Mouse (Mus musculus): ENCODE measurements around the gene 1190002N15Rik. TPM values are rescaled to one million over a fixed set of nuclear protein-coding genes. Genes with fewer than 3 reads are reported as not detected.

1190002N15Rik gene
- polyA plus RNA-seq, 1 experiment from 2014 or later = 6.0 TPM

- no peak overlapping the region for H3K4me3 ChIP-seq (replicated peaks; ENCODE audit: low read length)
- no peaks in the 10 kb centered on the region for H3K36me3 ChIP-seq (ENCODE audit: control insufficient read depth, insufficient read depth, low read length)
- no peaks in the 10 kb centered on the region for H3K9me3 ChIP-seq (replicated peaks; ENCODE audit: control insufficient read depth, low read length)
- H3K4me2 ChIP-seq (ENCODE audit: low read depth, low read length) = peak overlapping the region; percentile 64
- H3K27ac ChIP-seq (ENCODE audit: low read length) = no peak overlapping the region
- ATAC-seq (ENCODE audit: insufficient read depth, low FRiP score) = no peak
- peaks cover 17% of the 10 kb centered on the region for H3K4me1 ChIP-seq (ENCODE audit: control insufficient read depth, insufficient read depth, low read length)
- no peaks in the 10 kb centered on the region for H3K27me3 ChIP-seq (ENCODE audit: control insufficient read depth, insufficient read depth, low read length)
- H3K9ac ChIP-seq (ENCODE audit: low read length) = no peak overlapping the region
These were observed 3.1 kb downstream of the 1190002N15Rik start for GRCm38 (mm10) chr9:94534795-94535194.

DNA sequence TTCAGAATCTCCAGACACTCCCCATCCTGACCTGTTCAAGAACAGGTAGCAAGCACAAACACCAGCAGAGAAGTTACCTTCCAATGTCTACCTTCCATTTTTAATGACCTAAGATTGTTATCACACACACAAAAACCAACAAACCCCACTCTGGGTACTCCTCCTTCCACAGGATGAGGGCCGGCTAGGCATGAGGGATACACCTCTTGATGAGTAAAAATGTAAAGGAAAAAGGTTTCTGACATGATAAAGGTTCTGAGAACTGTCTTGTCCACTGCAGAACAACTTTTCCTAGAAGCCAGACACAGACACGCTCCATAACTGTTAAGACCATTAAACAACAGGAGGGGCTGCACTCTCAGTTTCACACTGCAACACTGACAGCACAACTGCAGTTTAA is 3.7 kb downstream of the 1190002N15Rik start:
- Histone ChIP-seq H3K27ac (ENCODE audit: low read length) (no peak overlapping the region), H3K4me1 (ENCODE audit: control insufficient read depth, insufficient read depth, low read length) (peaks cover 13% of the 10 kb centered on the region), H3K9me3 (replicated peaks; ENCODE audit: control insufficient read depth, low read length) (no peaks in the 10 kb centered on the region), H3K4me2 (ENCODE audit: low read depth, low read length) (peak overlapping the region; percentile 31), H3K9ac (ENCODE audit: low read length) (no peak overlapping the region), H3K27me3 (ENCODE audit: control insufficient read depth, insufficient read depth, low read length) (no peaks in the 10 kb centered on the region), H3K4me3 (replicated peaks; ENCODE audit: low read length) (peak overlapping the region; percentile 2), H3K36me3 (ENCODE audit: control insufficient read depth, insufficient read depth, low read length) (no peaks in the 10 kb centered on the region)
- ATAC-seq (ENCODE audit: insufficient read depth, low FRiP score) = no peak
- 67% methylated on average over 2 of the region's 2 CpGs for WGBS

GRCm38 (mm10) chr9:94533641-94534040 is 4.2 kb downstream of the 1190002N15Rik start:
- ATAC-seq (ENCODE audit: insufficient read depth, low FRiP score) = no peak
- WGBS = 44% methylated on average over 4 of the region's 4 CpGs

DNA sequence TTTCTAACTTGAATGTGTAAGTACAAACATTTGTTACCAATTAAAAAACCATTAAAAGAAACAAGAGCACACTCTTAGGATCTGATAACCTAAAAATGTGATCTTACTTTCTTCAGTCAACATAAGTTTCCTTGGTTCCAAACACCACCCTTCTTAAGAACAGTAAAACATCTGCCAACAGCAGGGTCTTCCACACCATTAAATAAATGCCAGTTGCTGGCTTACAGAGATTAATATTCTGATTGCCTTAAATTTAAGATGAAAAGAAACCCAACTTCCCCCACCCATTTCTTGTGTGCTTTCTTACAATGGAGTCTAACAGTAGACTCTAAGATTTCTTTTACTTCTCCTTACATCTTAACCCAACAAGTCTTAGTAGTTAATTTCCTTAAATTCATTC is 7.9 kb downstream of the 1190002N15Rik start:
- no peak overlapping the region for H3K4me2 ChIP-seq (ENCODE audit: low read depth, low read length)
- no peaks in the 10 kb centered on the region for H3K9me3 ChIP-seq (replicated peaks; ENCODE audit: control insufficient read depth, low read length)
- no peak overlapping the region for H3K9ac ChIP-seq (ENCODE audit: low read length)
- no peak overlapping the region for H3K27ac ChIP-seq (ENCODE audit: low read length)
- peaks cover 14% of the 10 kb centered on the region for H3K4me1 ChIP-seq (ENCODE audit: control insufficient read depth, insufficient read depth, low read length)
- no peak for ATAC-seq (ENCODE audit: insufficient read depth, low FRiP score)
- no peak overlapping the region for H3K4me3 ChIP-seq (replicated peaks; ENCODE audit: low read length)
- no peaks in the 10 kb centered on the region for H3K36me3 ChIP-seq (ENCODE audit: control insufficient read depth, insufficient read depth, low read length)
- no peaks in the 10 kb centered on the region for H3K27me3 ChIP-seq (ENCODE audit: control insufficient read depth, insufficient read depth, low read length)

More at GRCm38 (mm10) chr9:94533641-94534040, 4.2 kb downstream of the 1190002N15Rik start:
- no peaks in the 10 kb centered on the region for H3K9me3 ChIP-seq (replicated peaks; ENCODE audit: control insufficient read depth, low read length)
- H3K9ac ChIP-seq (ENCODE audit: low read length) = no peak overlapping the region
- peak overlapping the region; percentile 31 for H3K4me2 ChIP-seq (ENCODE audit: low read depth, low read length)
- H3K36me3 ChIP-seq (ENCODE audit: control insufficient read depth, insufficient read depth, low read length) = no peaks in the 10 kb centered on the region
- peaks cover 11% of the 10 kb centered on the region for H3K4me1 ChIP-seq (ENCODE audit: control insufficient read depth, insufficient read depth, low read length)
- no peaks in the 10 kb centered on the region for H3K27me3 ChIP-seq (ENCODE audit: control insufficient read depth, insufficient read depth, low read length)
- no peak overlapping the region for H3K4me3 ChIP-seq (replicated peaks; ENCODE audit: low read length)
- H3K27ac ChIP-seq (ENCODE audit: low read length) = no peak overlapping the region

DNA sequence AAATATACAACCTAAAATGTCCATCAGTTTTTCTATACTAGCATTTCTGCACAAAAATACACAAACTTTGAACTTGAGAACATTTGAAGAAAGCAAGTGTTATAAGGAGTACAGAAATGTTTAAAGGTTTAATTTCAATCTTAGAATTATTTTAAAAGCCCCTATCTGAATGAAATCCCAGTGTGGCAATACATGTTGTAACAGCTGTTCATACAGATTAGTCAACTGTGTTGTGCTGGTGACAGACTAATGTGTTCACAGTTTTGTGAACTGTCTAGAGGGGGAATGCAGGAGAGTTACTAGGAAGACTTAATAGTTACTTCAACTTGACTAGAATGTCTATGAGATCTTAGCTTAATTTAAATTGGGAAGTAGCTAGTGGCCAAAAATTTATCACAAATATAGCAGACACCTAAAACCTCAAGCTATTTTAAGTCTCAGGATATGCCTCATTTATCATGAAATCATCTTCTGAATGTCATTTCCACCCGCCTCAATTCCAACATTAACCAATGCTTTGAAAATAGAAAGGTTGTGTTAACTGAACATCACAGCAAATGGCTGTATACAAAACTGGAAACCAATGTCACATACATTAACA is 8.6 kb downstream of the 1190002N15Rik start:
- 69% methylated on average over 1 of the region's 1 CpGs for WGBS
- Histone ChIP-seq H3K4me2 (ENCODE audit: low read depth, low read length) (no peak overlapping the region), H3K9ac (ENCODE audit: low read length) (no peak overlapping the region), H3K4me1 (ENCODE audit: control insufficient read depth, insufficient read depth, low read length) (peaks cover 11% of the 10 kb centered on the region), H3K27me3 (ENCODE audit: control insufficient read depth, insufficient read depth, low read length) (no peaks in the 10 kb centered on the region), H3K36me3 (ENCODE audit: control insufficient read depth, insufficient read depth, low read length) (no peaks in the 10 kb centered on the region), H3K27ac (ENCODE audit: low read length) (no peak overlapping the region), H3K9me3 (replicated peaks; ENCODE audit: control insufficient read depth, low read length) (no peaks in the 10 kb centered on the region), H3K4me3 (replicated peaks; ENCODE audit: low read length) (no peak overlapping the region)
- ATAC-seq (ENCODE audit: insufficient read depth, low FRiP score) = no peak

DNA sequence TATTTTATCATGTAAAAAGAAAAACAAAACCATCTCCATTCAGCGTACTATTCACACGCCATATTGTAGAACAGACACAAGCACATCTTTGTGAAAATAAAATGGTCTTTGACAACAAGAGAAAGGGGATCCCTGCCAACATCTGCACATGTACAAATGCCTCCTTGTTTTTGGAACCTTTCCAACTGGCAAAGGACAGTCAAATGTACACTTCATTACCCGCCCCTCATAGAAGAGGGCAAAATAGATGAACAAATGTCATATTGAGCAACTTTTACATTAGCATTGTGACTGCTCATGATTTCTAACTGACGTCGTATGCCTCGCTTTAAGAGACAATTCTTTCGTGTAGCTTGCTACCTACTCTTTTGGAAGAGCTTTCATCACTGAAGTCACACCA is 11.4 kb downstream of the 1190002N15Rik start:
- no peaks in the 10 kb centered on the region for H3K27me3 ChIP-seq (ENCODE audit: control insufficient read depth, insufficient read depth, low read length)
- no peak overlapping the region for H3K4me2 ChIP-seq (ENCODE audit: low read depth, low read length)
- ATAC-seq (ENCODE audit: insufficient read depth, low FRiP score) = no peak
- H3K4me1 ChIP-seq (ENCODE audit: control insufficient read depth, insufficient read depth, low read length) = peaks cover 5% of the 10 kb centered on the region; the same call in 1 of the 2 replicates
- no peaks in the 10 kb centered on the region for H3K36me3 ChIP-seq (ENCODE audit: control insufficient read depth, insufficient read depth, low read length)
- 77% methylated on average over 7 of the region's 7 CpGs for WGBS
- H3K9me3 ChIP-seq (replicated peaks; ENCODE audit: control insufficient read depth, low read length) = no peaks in the 10 kb centered on the region
- no peak overlapping the region for H3K27ac ChIP-seq (ENCODE audit: low read length)
- H3K9ac ChIP-seq (ENCODE audit: low read length) = no peak overlapping the region
- H3K4me3 ChIP-seq (replicated peaks; ENCODE audit: low read length) = no peak overlapping the region

- no peak overlapping the region for H3K27ac ChIP-seq (ENCODE audit: low read length)
- 86% methylated on average over 8 of the region's 8 CpGs for WGBS
These were observed 25.6 kb downstream of the 1190002N15Rik start for GRCm38 (mm10) chr9:94512246-94512645.

DNA sequence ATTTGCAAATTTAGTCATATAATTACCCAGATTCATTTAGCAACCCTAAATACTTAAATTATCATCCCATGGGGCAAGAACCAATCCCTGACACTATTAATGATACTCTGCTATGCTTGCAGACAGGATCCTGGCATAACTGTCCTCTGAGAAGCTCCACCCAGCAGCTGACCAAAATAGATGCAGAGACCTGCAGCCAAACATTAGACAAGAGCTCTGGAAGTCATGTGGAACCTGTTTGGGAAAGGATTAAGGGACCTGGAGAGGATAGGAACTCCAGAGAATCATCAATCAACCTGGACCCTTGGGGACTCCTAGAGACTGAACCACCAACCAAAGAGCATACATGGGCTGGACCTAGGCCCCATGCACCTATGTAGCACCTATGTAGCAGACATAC is 26.7 kb downstream of the 1190002N15Rik start:
- Histone ChIP-seq H3K4me3 (replicated peaks; ENCODE audit: low read length) (no peak overlapping the region), H3K27me3 (ENCODE audit: control insufficient read depth, insufficient read depth, low read length) (no peaks in the 10 kb centered on the region), H3K27ac (ENCODE audit: low read length) (no peak overlapping the region), H3K9ac (ENCODE audit: low read length) (no peak overlapping the region), H3K4me2 (ENCODE audit: low read depth, low read length) (no peak overlapping the region), H3K4me1 (ENCODE audit: control insufficient read depth, insufficient read depth, low read length) (no peaks in the 10 kb centered on the region), H3K9me3 (replicated peaks; ENCODE audit: control insufficient read depth, low read length) (no peaks in the 10 kb centered on the region), H3K36me3 (ENCODE audit: control insufficient read depth, insufficient read depth, low read length) (no peaks in the 10 kb centered on the region)
- ATAC-seq (ENCODE audit: insufficient read depth, low FRiP score) = no peak

More at GRCm38 (mm10) chr9:94512246-94512645, 25.6 kb downstream of the 1190002N15Rik start:
- Histone ChIP-seq H3K4me2 (ENCODE audit: low read depth, low read length) (no peak overlapping the region), H3K27me3 (ENCODE audit: control insufficient read depth, insufficient read depth, low read length) (no peaks in the 10 kb centered on the region), H3K4me1 (ENCODE audit: control insufficient read depth, insufficient read depth, low read length) (no peaks in the 10 kb centered on the region), H3K9ac (ENCODE audit: low read length) (no peak overlapping the region), H3K9me3 (replicated peaks; ENCODE audit: control insufficient read depth, low read length) (no peaks in the 10 kb centered on the region), H3K4me3 (replicated peaks; ENCODE audit: low read length) (no peak overlapping the region), H3K36me3 (ENCODE audit: control insufficient read depth, insufficient read depth, low read length) (no peaks in the 10 kb centered on the region)
- no peak for ATAC-seq (ENCODE audit: insufficient read depth, low FRiP score)

GRCm38 (mm10) chr9:94506980-94507379 is 30.9 kb downstream of the 1190002N15Rik start:
- no peak overlapping the region for H3K27ac ChIP-seq (ENCODE audit: low read length)
- H3K9ac ChIP-seq (ENCODE audit: low read length) = no peak overlapping the region
- H3K27me3 ChIP-seq (ENCODE audit: control insufficient read depth, insufficient read depth, low read length) = no peaks in the 10 kb centered on the region
- no peaks in the 10 kb centered on the region for H3K36me3 ChIP-seq (ENCODE audit: control insufficient read depth, insufficient read depth, low read length)
- H3K4me1 ChIP-seq (ENCODE audit: control insufficient read depth, insufficient read depth, low read length) = no peaks in the 10 kb centered on the region
- 64% methylated on average over 1 of the region's 1 CpGs for WGBS
- no peaks in the 10 kb centered on the region for H3K9me3 ChIP-seq (replicated peaks; ENCODE audit: control insufficient read depth, low read length)
- no peak overlapping the region for H3K4me2 ChIP-seq (ENCODE audit: low read depth, low read length)
- H3K4me3 ChIP-seq (replicated peaks; ENCODE audit: low read length) = no peak overlapping the region
- no peak for ATAC-seq (ENCODE audit: insufficient read depth, low FRiP score)

All from stomach, embryonic 16.5 days (tissue).